8 mouse cellular contexts compared by ENCODE assay signal in genomic region chr13:94883966-94884960, GRCm38 (mm10). TPM values are rescaled to one million over a fixed set of nuclear protein-coding genes. Genes with fewer than 3 reads are reported as not detected.
A peak's percentile ranks its signal among the peaks of the same experiment; 100 is the strongest.
DNase-seq lines count a peak whose midpoint lies in the region; ATAC-seq and TF ChIP-seq lines count a peak whose summit lies in the region.

No protein-coding gene starts in this region.

- no peak overlapping the region for H3K27ac ChIP-seq in kidney, embryonic 16.5 days (ENCODE audit: low read length)
- no peak overlapping the region for H3K27ac ChIP-seq in embryonic facial prominence, embryonic 14.5 days (replicated peaks; ENCODE audit: low read depth, low read length)
- no peak overlapping the region for H3K27ac ChIP-seq in intestine, postnatal 0 days (ENCODE audit: low read depth, low read length)
- H3K27ac ChIP-seq in neural tube, embryonic 14.5 days (ENCODE audit: low read depth, low read length), result peak overlapping the region; percentile 66; the same call in 1 of the 2 replicates

- H3K36me3 ChIP-seq in kidney, embryonic 16.5 days (ENCODE audit: insufficient read depth, low read length), result no peaks in the 10 kb centered on the region
- H3K36me3 ChIP-seq in embryonic facial prominence, embryonic 14.5 days (ENCODE audit: control insufficient read depth, insufficient read depth, low read length), result no peaks in the 10 kb centered on the region
- H3K36me3 ChIP-seq in intestine, postnatal 0 days (ENCODE audit: control insufficient read depth, insufficient read depth), result no peaks in the 10 kb centered on the region
- H3K36me3 ChIP-seq in neural tube, embryonic 14.5 days (ENCODE audit: control insufficient read depth, insufficient read depth, low read length), result no peaks in the 10 kb centered on the region

- intact Hi-C loops in gastrocnemius, postnatal 36 days (cut with DNase I), result no loop called here

- no peak for ATAC-seq in kidney, embryonic 16.5 days (ENCODE audit: low FRiP score, low TSS enrichment)
- ATAC-seq in embryonic facial prominence, embryonic 14.5 days (ENCODE audit: low read depth), result no peak
- no peak for ATAC-seq in intestine, postnatal 0 days
- no peak for ATAC-seq in neural tube, embryonic 14.5 days (ENCODE audit: low read depth)
- no peak for ATAC-seq in monocyte, adult 5-6 weeks (replicated peaks; ENCODE audit: insufficient number of reproducible peaks, low FRiP score, low TSS enrichment, poor library complexity, severe bottlenecking)

- WGBS in kidney, embryonic 16.5 days, result 2% methylated on average over 36 of the region's 36 CpGs
- WGBS in embryonic facial prominence, embryonic 14.5 days, result 2% methylated on average over 33 of the region's 36 CpGs
- WGBS in intestine, postnatal 0 days, result 3% methylated on average over 36 of the region's 36 CpGs
- 1% methylated on average over 33 of the region's 36 CpGs for WGBS in neural tube, embryonic 14.5 days

- peak overlapping the region; percentile 79 for H3K4me2 ChIP-seq in kidney, embryonic 16.5 days (replicated peaks; ENCODE audit: low read depth, low read length)
- peak overlapping the region; percentile 81 for H3K4me2 ChIP-seq in embryonic facial prominence, embryonic 14.5 days (ENCODE audit: low read depth, low read length)
- peak overlapping the region; percentile 72 for H3K4me2 ChIP-seq in intestine, postnatal 0 days (replicated peaks; ENCODE audit: low read depth)
- H3K4me2 ChIP-seq in neural tube, embryonic 14.5 days (ENCODE audit: low read depth, low read length), result peak overlapping the region; percentile 46; the same call in 1 of the 2 replicates

- no peaks in the 10 kb centered on the region for H3K9me3 ChIP-seq in kidney, embryonic 16.5 days (ENCODE audit: low read length)
- no peaks in the 10 kb centered on the region for H3K9me3 ChIP-seq in embryonic facial prominence, embryonic 14.5 days (ENCODE audit: control insufficient read depth, low read length)
- H3K9me3 ChIP-seq in intestine, postnatal 0 days (ENCODE audit: control insufficient read depth), result no peaks in the 10 kb centered on the region
- no peaks in the 10 kb centered on the region for H3K9me3 ChIP-seq in neural tube, embryonic 14.5 days (ENCODE audit: control insufficient read depth, low read length)

- H3K9ac ChIP-seq in kidney, embryonic 16.5 days (replicated peaks; ENCODE audit: low read length), result no peak overlapping the region
- H3K9ac ChIP-seq in embryonic facial prominence, embryonic 14.5 days (ENCODE audit: low read depth, low read length), result no peak overlapping the region
- no peak overlapping the region for H3K9ac ChIP-seq in intestine, postnatal 0 days (ENCODE audit: low read depth, low read length)
- no peak overlapping the region; the same call in 1 of the 2 replicates for H3K9ac ChIP-seq in neural tube, embryonic 14.5 days (replicated peaks; ENCODE audit: low read depth, low read length)

- H3K27me3 ChIP-seq in kidney, embryonic 16.5 days (ENCODE audit: insufficient read depth, low read length), result peaks cover 88% of the 10 kb centered on the region
- H3K27me3 ChIP-seq in embryonic facial prominence, embryonic 14.5 days (replicated peaks; ENCODE audit: control insufficient read depth, insufficient read depth, low read length), result peaks cover 94% of the 10 kb centered on the region
- H3K27me3 ChIP-seq in intestine, postnatal 0 days (replicated peaks; ENCODE audit: control insufficient read depth, insufficient read depth, low read length), result peaks cover 92% of the 10 kb centered on the region
- peaks cover 74% of the 10 kb centered on the region for H3K27me3 ChIP-seq in neural tube, embryonic 14.5 days (ENCODE audit: control insufficient read depth, insufficient read depth, low read length)

- DNase-seq in kidney, postnatal 25 days, result no peak
- DNase-seq in embryonic facial prominence, embryonic 14.5 days (ENCODE audit: low spot score), result no peak
- DNase-seq in gastrocnemius, postnatal 36 days, result no peak
- no peak for DNase-seq in ovary, postnatal 36 days (ENCODE audit: low spot score)

- TF ChIP-seq CTCF in intestine, postnatal 0 days (IDR thresholded peaks at IDR 0.05; ENCODE audit: low read depth), result no peak

- peaks cover 23% of the 10 kb centered on the region for H3K4me1 ChIP-seq in kidney, embryonic 16.5 days (ENCODE audit: insufficient read depth, low read length)
- peaks cover 18% of the 10 kb centered on the region; the same call in 1 of the 2 replicates for H3K4me1 ChIP-seq in embryonic facial prominence, embryonic 14.5 days (ENCODE audit: control insufficient read depth, insufficient read depth, low read length)
- H3K4me1 ChIP-seq in intestine, postnatal 0 days (replicated peaks; ENCODE audit: control insufficient read depth, insufficient read depth, low read length), result no peaks in the 10 kb centered on the region
- H3K4me1 ChIP-seq in neural tube, embryonic 14.5 days (ENCODE audit: control insufficient read depth, insufficient read depth, low read length), result peaks cover 8% of the 10 kb centered on the region; the same call in 1 of the 2 replicates

- peak overlapping the region; percentile 50 for H3K4me3 ChIP-seq in kidney, embryonic 16.5 days (ENCODE audit: low read length)
- H3K4me3 ChIP-seq in embryonic facial prominence, embryonic 14.5 days (ENCODE audit: low read depth, low read length), result peak overlapping the region; percentile 44
- H3K4me3 ChIP-seq in intestine, postnatal 0 days (ENCODE audit: low read depth, low read length), result peak overlapping the region; percentile 44
- H3K4me3 ChIP-seq in neural tube, embryonic 14.5 days (ENCODE audit: low read depth, low read length), result no peak overlapping the region

RNA-seq across cellular contexts. Expression of gene Otp, which starts 8.9 kb away (rescaled TPM):
- not detected in 2 replicates for polyA plus RNA-seq in kidney, embryonic 16.5 days (2015; fragmentation: Nextera tagmentation; extraction: Ambion mirVana)
- polyA plus RNA-seq in embryonic facial prominence, embryonic 14.5 days (2014; fragmentation: Nextera tagmentation; extraction: Ambion mirVana), result not detected in 2 replicates
- polyA plus RNA-seq in intestine, postnatal 0 days (2015; fragmentation: Nextera tagmentation; extraction: Ambion mirVana), result not detected in 2 replicates
- polyA plus RNA-seq in neural tube, embryonic 14.5 days (2014; fragmentation: Nextera tagmentation; extraction: Ambion mirVana), result 10.0 and 13.5 TPM in 2 replicates
- total RNA-seq in monocyte, adult 5-6 weeks (2017), result not detected in 3 replicates
- total RNA-seq in gastrocnemius, postnatal 36 days (2021), result not detected

Comparison
In these comparisons a context has a peak if more than half of its experiments do, and no peak if none do; other contexts are left out.
1. RNA of gene Otp, which starts 8.9 kb away (polyA plus RNA-seq): 10.0 to 13.5 TPM in neural tube, embryonic 14.5 days; not detected in kidney, embryonic 16.5 days, not detected in embryonic facial prominence, embryonic 14.5 days and not detected in intestine, postnatal 0 days; every median in the first group is over 10 times any median in the second.
2. Peak in every context shown above with its lines, with median percentiles within 50 percentile points of each other: H3K4me2 ChIP-seq.